Mouse (Mus musculus): ENCODE measurements around the gene Nol7. TPM values are rescaled to one million over a fixed set of nuclear protein-coding genes. Genes with fewer than 3 reads are reported as not detected.

The Nol7 gene
- total RNA-seq (2023), result 174 to 177 TPM (median 175 TPM) in 4 replicates

GRCm38 (mm10) chr13:43398297-43399080 lies at the start of gene Nol7:
Nol7 (plus strand) TSS chr13:43398390.

GRCm38 (mm10) chr13:43364985-43365824 lies 33.0 kb upstream of the Nol7 start, which contains the start of gene Sirt5:
Sirt5 (plus strand) TSS chr13:43365496.

Other genes starting within 250 kb of the Nol7 start
- gene Tbc1d7, start 226.9 kb upstream of the Nol7 start, total RNA-seq (2023), result 5.3 to 8.4 TPM (median 5.6 TPM) in 4 replicates
- 16.4 to 29.2 TPM (median 17.1 TPM) in 4 replicates for gene Gfod1, start 94.2 kb upstream of the Nol7 start, total RNA-seq (2023)
- 7.4 to 9.9 TPM (median 8.5 TPM) in 4 replicates for gene Sirt5, start 32.9 kb upstream of the Nol7 start, total RNA-seq (2023)
- 71.4 to 81.4 TPM (median 76.1 TPM) in 4 replicates for gene Ranbp9, start 82.9 kb downstream of the Nol7 start, total RNA-seq (2023)
- 31.3 to 33.9 TPM (median 33.2 TPM) in 4 replicates for gene Mcur1, start 161.8 kb downstream of the Nol7 start, total RNA-seq (2023)
- not detected in 4 replicates for gene Rnf182, start 217.3 kb downstream of the Nol7 start, total RNA-seq (2023)